Mouse (Mus musculus) olfactory bulb, adult 2 months (tissue): ENCODE measurements around the gene Slc25a12.
"Not testable (repeated sequence)": the region's sequence is repeated elsewhere in the genome, so short reads cannot be mapped to it uniquely, and the experiment has no call there.

ENCODE experiments used
- CTCF ChIP-seq: fragments of 200-500 bp; IDR thresholded peaks from 2 replicates; pipeline ENCODE4 v1.5.1; 2012; ENCODE audit warnings: low read depth, mild to moderate bottlenecking, low read length, moderate library complexity; ENCODE audit not compliant: insufficient read depth
- POLR2A ChIP-seq: fragments of 200-500 bp; IDR thresholded peaks from 2 replicates; pipeline ENCODE4 v1.6.1; 2012; ENCODE audit warnings: mild to moderate bottlenecking, low read depth, low read length, moderate library complexity; ENCODE audit not compliant: insufficient read depth

- not testable (repeated sequence) for TF ChIP-seq POLR2A, CTCF
These were observed 4.7 kb upstream of the Slc25a12 start for GRCm38 (mm10) chr2:71372261-71372660.
